Mouse (Mus musculus) ES-Bruce4 (cell line): ENCODE data around the gene Fancl.

Source experiments
- CTCF ChIP-seq: IDR thresholded peaks from one replicate; pipeline ENCODE4 v1.8.1; 2011; ENCODE audit warnings: low read depth, low read length
- EP300 ChIP-seq: IDR thresholded peaks from 2 replicates; pipeline ENCODE4 v1.6.1; 2011; ENCODE audit warnings: low read depth, low read length; ENCODE audit not compliant: insufficient read depth
- POLR2A ChIP-seq: IDR thresholded peaks from one replicate; pipeline ENCODE4 v1.8.1; 2011; ENCODE audit warnings: low read length; ENCODE audit not compliant: insufficient read depth

DNA sequence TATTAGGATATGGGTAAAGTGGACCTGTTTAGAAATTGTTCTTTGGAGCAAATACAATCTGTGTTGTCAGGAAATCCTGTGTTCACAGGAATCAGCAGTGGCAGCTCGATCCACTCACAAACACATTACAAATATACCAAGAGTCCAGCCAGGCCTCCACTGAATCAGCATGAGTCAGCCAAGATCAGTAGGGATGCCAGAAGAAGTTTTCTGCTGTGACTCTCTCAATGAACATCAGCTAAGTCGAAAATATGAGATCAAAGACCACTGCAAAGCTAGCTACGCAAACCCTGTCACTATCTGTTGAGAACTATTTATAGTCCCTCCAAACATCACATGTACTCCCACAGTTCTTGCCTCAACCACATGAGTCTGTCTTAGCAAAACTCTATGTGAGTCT is 133.1 kb downstream of the Fancl start:
- TF ChIP-seq POLR2A = no peak
- no peak for TF ChIP-seq CTCF
- no peak for TF ChIP-seq EP300
